Mouse (Mus musculus): Measurements from ENCODE around the gene Hoxa7. TPM values are rescaled to one million over a fixed set of nuclear protein-coding genes. Genes with fewer than 3 reads are reported as not detected.

Gene Hoxa7
- polyA plus RNA-seq, 1 experiment from 2014 or later = 102 TPM

DNA sequence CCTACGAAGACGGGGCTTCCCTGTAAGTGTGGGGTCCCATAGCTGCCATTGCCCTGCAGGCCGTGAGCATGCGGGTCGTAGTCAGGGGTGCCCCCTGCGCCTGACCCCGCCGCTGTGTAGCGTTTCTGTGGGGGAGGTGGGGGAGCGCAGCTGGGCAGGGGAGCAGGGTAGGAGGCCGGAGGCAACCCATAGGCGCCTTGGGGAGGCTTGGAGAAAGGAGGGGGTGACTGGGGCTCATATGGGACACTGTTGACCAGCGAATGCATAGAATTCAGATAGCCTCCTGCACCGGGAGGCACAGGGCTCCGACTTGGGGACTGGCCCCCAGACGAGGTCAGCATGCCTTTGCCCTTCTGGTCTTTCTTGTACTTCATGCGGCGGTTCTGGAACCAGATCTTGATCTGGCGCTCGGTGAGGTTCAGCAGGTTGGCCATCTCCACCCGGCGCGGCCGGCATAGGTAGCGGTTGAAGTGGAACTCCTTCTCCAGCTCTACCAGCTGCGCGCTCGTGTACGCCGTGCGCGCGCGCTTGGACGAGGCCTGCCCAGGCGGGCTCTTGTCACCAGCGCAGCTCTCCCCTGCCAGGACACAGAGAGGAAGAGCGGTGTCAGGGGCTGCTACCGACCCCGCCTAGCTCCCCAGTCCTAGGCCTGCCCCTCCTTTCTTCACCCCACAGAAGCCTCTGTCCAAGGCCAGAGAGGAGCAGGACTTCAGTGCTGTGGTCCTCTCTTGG lies 51.3 kb downstream of the Hoxa7 start:
- peak overlapping the region; percentile 31 for H3K4me3 ChIP-seq
- H3K36me3 ChIP-seq = peaks cover 21% of the 10 kb centered on the region
- no peaks in the 10 kb centered on the region for H3K9me3 ChIP-seq
- peak overlapping the region; percentile 99 for H3K4me2 ChIP-seq (replicated peaks)
- H3K27ac ChIP-seq = peak overlapping the region; percentile 96
- no peaks in the 10 kb centered on the region for H3K27me3 ChIP-seq (replicated peaks)
- peaks cover 83% of the 10 kb centered on the region for H3K4me1 ChIP-seq
- 2% methylated on average over 40 of the region's 40 CpGs for WGBS
- peak overlapping the region; percentile 99 for H3K9ac ChIP-seq
- no peak for ATAC-seq (ENCODE audit: low FRiP score, low read depth)

DNA sequence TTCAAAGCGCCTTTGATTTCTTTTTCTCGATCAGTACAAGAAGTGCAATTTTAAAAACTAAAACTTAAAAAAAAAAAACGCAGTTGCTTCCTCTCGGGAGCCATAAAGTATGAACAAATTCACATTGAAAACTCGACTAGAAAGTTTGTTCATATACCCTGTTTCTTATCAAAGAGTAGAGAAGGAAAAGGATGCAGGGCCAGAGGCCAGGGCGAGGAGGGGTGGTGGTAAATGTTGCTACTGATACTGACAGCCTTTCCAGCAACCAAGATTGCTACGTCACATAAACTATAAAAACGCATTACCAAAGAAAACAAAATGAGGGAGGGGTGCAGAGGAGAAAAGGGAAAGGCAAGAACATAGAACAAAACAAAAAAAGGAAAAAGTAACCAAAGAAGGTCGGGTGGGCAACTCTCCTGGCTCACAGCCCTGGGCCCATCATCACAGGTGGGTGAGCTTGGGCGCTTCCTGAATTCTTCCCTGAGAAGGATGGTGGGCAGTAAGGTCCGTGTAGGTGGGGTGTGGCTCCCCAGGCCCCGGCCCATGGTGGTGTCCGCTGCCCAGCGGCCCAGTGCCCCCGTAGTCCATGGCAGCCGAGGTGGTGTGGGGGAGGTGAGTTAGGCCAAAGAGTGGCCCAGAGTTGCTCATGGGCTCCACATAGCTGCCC lies 52.0 kb downstream of the Hoxa7 start:
- Histone ChIP-seq H3K9me3 (no peaks in the 10 kb centered on the region), H3K4me3 (peak overlapping the region; percentile 31), H3K27ac (peak overlapping the region; percentile 96), H3K4me2 (replicated peaks) (peak overlapping the region; percentile 99), H3K27me3 (replicated peaks) (no peaks in the 10 kb centered on the region), H3K4me1 (peaks cover 82% of the 10 kb centered on the region), H3K9ac (peak overlapping the region; percentile 99), H3K36me3 (peaks cover 21% of the 10 kb centered on the region)
- ATAC-seq (ENCODE audit: low FRiP score, low read depth) = no peak
- 8% methylated on average over 16 of the region's 16 CpGs for WGBS

DNA sequence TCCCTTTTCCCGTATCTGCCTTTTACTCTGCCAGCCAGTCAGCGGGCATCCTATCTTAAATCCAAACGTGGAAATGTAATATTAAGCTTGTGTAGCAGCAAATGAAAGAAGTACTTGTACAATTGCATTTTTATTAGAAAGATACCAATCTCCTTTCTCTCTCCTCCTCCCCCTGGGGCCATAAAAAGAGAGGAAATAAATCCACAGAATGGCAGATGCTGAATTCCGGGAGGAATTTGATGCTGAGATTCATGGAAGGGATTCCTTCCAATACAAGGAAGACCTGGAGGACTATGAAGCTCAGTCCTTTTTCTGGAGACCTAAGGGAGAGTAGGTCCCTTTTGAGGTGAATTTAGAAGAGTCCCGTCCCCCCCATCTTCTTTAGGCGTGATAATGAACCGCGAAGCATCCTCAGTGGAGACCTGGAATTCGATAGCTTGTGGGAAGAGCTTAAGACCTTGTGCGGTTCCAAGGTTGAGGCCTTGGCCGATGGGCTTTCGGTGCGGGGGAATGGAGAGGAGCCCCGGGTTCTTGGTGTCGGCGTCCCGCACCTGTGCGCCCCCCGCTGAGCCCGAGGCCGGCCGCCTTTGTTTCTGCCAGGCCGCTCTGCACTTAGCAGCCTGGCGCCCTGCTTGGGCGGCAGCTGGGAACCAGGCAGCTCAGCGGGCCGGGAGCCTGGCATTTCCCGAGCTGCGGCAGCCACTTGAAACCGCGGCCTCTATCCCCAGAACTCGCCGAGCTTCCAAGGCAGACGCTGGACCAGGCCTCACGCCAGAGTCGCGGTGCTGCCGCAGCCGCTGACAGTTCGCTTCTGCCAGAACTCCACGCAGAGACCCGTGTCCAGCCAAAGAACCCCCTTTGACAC lies 53.2 kb downstream of the Hoxa7 start:
- H3K4me1 ChIP-seq = peaks cover 85% of the 10 kb centered on the region
- ATAC-seq (ENCODE audit: low FRiP score, low read depth) = no peak
- no peaks in the 10 kb centered on the region for H3K27me3 ChIP-seq (replicated peaks)
- H3K27ac ChIP-seq = peak overlapping the region; percentile 100
- WGBS = under 1% methylated on average over 42 of the region's 42 CpGs
- peaks cover 21% of the 10 kb centered on the region for H3K36me3 ChIP-seq
- peak overlapping the region; percentile 99 for H3K9ac ChIP-seq
- H3K4me2 ChIP-seq (replicated peaks) = peak overlapping the region; percentile 99
- no peaks in the 10 kb centered on the region for H3K9me3 ChIP-seq
- H3K4me3 ChIP-seq = peak overlapping the region; percentile 45

DNA sequence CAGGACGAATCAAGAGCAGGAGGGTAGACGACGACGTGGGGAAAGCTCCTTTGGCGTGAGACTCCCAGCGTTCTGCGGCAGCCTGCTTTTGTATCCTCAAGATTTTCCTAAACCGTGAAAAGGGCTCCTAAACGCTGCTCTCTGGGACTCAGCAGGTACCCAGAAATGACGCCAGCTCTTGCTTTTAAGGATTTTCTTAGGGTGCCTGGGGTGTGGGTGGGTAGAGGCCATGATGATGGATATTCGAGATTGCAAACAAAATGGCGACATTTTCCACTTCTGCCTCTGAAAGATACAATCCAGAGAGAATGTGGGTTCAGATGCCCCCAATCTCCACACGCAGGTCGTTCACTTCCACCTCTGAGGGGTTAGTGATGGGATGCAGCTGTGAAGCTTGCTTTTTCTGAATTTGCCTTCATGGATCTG lies 53.9 kb downstream of the Hoxa7 start:
- Histone ChIP-seq H3K4me2 (replicated peaks) (peak overlapping the region; percentile 99), H3K9me3 (no peaks in the 10 kb centered on the region), H3K36me3 (peaks cover 23% of the 10 kb centered on the region), H3K4me1 (peaks cover 80% of the 10 kb centered on the region), H3K4me3 (peak overlapping the region; percentile 45), H3K27me3 (replicated peaks) (no peaks in the 10 kb centered on the region), H3K9ac (peak overlapping the region; percentile 99), H3K27ac (peak overlapping the region; percentile 100)
- no peak for ATAC-seq (ENCODE audit: low FRiP score, low read depth)
- WGBS = 3% methylated on average over 14 of the region's 14 CpGs

DNA sequence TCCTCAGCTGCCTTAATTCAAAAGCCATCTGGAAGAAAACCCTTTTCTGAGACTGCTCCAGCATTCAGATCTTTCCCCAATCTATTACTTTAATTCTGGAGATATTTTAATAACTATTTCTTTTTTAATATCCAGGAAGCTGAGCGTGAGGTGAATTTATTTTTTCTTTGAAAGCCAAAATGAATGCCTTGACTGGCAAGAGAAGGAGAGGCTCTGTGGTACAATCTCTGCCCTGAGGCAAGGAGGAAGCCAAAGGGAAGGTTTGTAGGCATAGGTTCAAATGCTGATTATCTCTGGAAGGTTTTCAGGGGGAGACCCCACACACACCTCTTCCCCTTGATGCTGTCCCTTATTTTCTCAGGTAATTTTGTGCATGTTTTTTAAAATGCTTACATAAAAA lies 54.5 kb downstream of the Hoxa7 start:
- Histone ChIP-seq H3K9ac (peak overlapping the region; percentile 99), H3K27me3 (replicated peaks) (no peaks in the 10 kb centered on the region), H3K4me2 (replicated peaks) (peak overlapping the region; percentile 99), H3K9me3 (no peaks in the 10 kb centered on the region), H3K36me3 (peaks cover 22% of the 10 kb centered on the region), H3K4me3 (peak overlapping the region; percentile 45), H3K27ac (peak overlapping the region; percentile 100), H3K4me1 (peaks cover 77% of the 10 kb centered on the region)
- ATAC-seq (ENCODE audit: low FRiP score, low read depth) = no peak
- WGBS = 16% methylated on average over 1 of the region's 1 CpGs

DNA sequence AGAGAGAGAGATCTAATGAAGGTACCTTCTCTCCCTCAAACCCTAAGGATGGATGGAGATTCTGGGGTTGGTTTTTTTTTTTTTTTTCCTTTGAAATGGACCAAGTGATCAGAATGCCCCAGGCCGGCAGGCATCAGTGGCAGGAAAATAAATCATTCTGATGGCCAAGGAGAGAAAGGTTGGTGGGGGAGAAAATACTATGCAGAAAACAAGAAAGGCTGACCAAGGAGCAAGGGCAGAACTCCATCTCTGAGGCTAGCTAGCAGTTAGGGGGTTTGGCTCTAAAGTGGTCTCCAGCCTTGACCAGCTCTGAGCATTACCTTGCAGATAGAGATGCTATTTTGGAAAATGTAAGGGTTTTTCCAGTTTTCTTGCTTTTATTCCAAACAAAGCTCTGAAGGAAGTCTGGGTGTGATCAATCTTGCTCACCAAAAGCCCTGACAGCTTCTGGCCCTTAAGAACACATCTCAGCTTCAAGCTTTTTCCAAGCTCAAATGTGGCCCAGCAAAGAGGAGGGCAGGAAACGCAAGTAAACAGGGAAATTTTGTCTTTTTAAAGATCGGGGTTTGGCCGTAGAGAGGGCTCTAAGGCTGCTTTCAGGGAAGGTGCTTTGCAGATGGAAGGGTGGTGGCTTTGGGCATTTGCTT lies 55.1 kb downstream of the Hoxa7 start:
- peaks cover 17% of the 10 kb centered on the region for H3K36me3 ChIP-seq
- peak overlapping the region; percentile 74 for H3K4me3 ChIP-seq
- ATAC-seq (ENCODE audit: low FRiP score, low read depth) = no peak
- 3% methylated on average over 4 of the region's 4 CpGs for WGBS
- peak overlapping the region; percentile 100 for H3K27ac ChIP-seq
- H3K4me2 ChIP-seq (replicated peaks) = peak overlapping the region; percentile 99
- peaks cover 70% of the 10 kb centered on the region for H3K4me1 ChIP-seq
- no peaks in the 10 kb centered on the region for H3K27me3 ChIP-seq (replicated peaks)
- peak overlapping the region; percentile 99 for H3K9ac ChIP-seq
- no peaks in the 10 kb centered on the region for H3K9me3 ChIP-seq

GRCm38 (mm10) chr6:52165441-52166370 lies 55.9 kb downstream of the Hoxa7 start:
- Histone ChIP-seq H3K36me3 (peaks cover 17% of the 10 kb centered on the region), H3K27ac (peak overlapping the region; percentile 100)
- ATAC-seq (ENCODE audit: low FRiP score, low read depth) = no peak

DNA sequence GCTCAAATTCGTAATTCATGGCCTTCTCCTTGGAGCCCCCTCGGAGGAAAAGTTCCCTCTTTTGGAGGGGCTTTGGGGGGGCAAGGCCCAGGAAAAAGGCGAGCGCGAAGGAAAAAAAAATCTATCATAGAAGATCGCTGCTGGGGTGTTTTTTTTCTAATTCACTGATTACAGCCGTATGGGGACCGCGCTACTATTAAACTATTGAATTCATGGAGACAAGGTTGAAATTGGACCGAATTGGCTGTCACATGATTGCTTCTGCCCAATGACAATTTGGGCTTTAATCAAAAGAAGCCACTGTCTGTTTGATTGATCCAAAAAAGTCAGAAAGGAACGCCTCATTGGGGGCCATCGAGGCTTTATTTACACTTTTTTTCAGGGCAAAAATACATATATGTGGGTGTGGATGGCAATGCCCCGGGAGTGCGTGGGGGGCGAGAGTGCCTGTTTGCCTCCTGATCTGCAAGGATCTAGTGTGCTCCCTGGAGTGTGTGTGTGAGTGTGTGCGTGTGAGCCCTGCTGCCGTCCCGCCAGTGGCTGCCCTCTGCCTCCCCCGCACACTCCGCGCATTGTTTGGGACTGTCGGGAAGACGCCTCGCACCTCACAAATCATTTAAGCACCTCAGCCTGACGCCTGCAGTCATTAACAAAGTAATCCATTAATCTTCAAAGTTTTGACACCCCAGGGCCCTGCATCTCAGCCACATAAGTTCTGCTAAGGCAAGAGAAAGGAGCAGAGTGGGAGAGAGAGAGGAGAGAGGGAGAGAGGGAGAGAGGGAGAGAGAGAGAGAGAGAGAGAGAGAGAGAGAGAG lies 56.8 kb downstream of the Hoxa7 start, which contains the start of gene Hoxa2:
Gene Hoxa2 (minus strand): TSS at position 206 of the 815 bp plus-strand sequence.
- no peaks in the 10 kb centered on the region for H3K27me3 ChIP-seq (replicated peaks)

More at GRCm38 (mm10) chr6:52165441-52166370, 55.9 kb downstream of the Hoxa7 start:
- Histone ChIP-seq H3K4me2 (replicated peaks) (peak overlapping the region; percentile 99), H3K4me3 (peak overlapping the region; percentile 74), H3K27me3 (replicated peaks) (no peaks in the 10 kb centered on the region), H3K4me1 (peaks cover 63% of the 10 kb centered on the region), H3K9ac (peak overlapping the region; percentile 99), H3K9me3 (no peaks in the 10 kb centered on the region)
- WGBS = under 1% methylated on average over 28 of the region's 28 CpGs

More for the DNA sequence above, 56.8 kb downstream of the Hoxa7 start, which contains the start of gene Hoxa2:
- under 1% methylated on average over 25 of the region's 25 CpGs for WGBS
- H3K4me1 ChIP-seq = peaks cover 63% of the 10 kb centered on the region
- peak within 1 kb of the TSS; percentile 99 for H3K9ac ChIP-seq
- peak; percentile 67 for ATAC-seq (ENCODE audit: low FRiP score, low read depth)
- H3K9me3 ChIP-seq = no peaks in the 10 kb centered on the region
- H3K27ac ChIP-seq = peak within 1 kb of the TSS; percentile 100
- H3K4me2 ChIP-seq (replicated peaks) = peak within 1 kb of the TSS; percentile 99
- H3K36me3 ChIP-seq = peaks cover 9% of the 10 kb centered on the region
- peak within 1 kb of the TSS; percentile 74 for H3K4me3 ChIP-seq
